Mouse (Mus musculus) spleen, adult 2 months (tissue): Measurements from ENCODE around the gene Noxred1.

Source experiments
- CTCF ChIP-seq: fragments of 200-500 bp; IDR thresholded peaks from 2 replicates; pipeline ENCODE4 v1.5.1; 2011; ENCODE audit warnings: mild to moderate bottlenecking, inconsistent platforms; ENCODE audit not compliant: insufficient read depth, insufficient read length, insufficient replicate concordance; ENCODE audit errors: extremely low read depth
- POLR2A ChIP-seq: fragments of 200-500 bp; IDR thresholded peaks from 2 replicates; pipeline ENCODE4 v1.6.1; 2011; ENCODE audit warnings: low read depth, low read length, inconsistent platforms

- TF ChIP-seq CTCF (no peak), POLR2A (no peak)
Measured at GRCm38 (mm10) chr12:87279350-87279749, 40.8 kb upstream of the Noxred1 start.
